Mouse (Mus musculus): ENCODE measurements around the gene B4galt3. TPM values are rescaled to one million over a fixed set of nuclear protein-coding genes. Genes with fewer than 3 reads are reported as not detected.

B4galt3 gene
- total RNA-seq, 2 experiments from 2014 or later, result 57.0 to 69.2 TPM

DNA sequence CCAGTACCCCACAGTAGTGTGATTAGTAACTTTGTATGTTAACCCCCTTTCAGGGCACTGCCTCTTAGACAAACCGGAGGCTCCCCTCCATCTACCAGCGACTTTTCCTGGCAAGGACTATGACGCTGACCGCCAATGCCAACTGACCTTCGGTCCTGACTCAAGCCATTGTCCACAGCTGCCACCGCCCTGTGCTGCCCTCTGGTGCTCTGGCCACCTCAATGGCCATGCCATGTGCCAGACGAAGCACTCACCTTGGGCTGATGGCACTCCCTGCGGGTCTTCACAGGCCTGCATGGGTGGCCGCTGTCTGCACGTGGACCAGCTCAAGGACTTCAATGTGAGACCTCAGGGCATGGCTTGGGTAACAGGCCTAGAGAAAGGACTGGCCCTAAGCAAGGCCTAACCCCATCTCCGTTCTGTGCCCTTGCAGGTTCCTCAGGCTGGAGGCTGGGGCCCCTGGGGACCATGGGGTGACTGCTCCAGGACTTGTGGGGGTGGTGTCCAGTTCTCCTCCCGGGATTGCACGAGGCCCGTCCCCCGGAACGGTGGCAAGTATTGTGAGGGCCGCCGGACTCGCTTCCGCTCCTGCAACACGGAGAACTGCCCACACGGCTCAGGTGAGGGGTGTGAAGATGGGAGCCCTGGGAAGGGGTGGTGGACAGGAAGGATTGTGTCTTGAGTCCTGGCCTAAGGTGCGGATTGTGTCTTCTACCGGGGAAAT lies 13.9 kb upstream of the B4galt3 start:
- TF ChIP-seq CTCF (IDR thresholded peaks at IDR 0.05), result peak; percentile 8; the same call in 1 of the 2 replicates
- intact Hi-C loops (cut with DNase I), result loop anchor here (2.0 kb wide), 3 partner anchors 33 to 145 kb away; partner anchors contain the start of gene Tomm40l
- DNase-seq (ENCODE audit: extremely low spot score in 1 of 2, low spot score in 2 of 2), result no peak
- no peak overlapping the region for H3K27ac ChIP-seq
- H3K4me3 ChIP-seq, result no peak overlapping the region

DNA sequence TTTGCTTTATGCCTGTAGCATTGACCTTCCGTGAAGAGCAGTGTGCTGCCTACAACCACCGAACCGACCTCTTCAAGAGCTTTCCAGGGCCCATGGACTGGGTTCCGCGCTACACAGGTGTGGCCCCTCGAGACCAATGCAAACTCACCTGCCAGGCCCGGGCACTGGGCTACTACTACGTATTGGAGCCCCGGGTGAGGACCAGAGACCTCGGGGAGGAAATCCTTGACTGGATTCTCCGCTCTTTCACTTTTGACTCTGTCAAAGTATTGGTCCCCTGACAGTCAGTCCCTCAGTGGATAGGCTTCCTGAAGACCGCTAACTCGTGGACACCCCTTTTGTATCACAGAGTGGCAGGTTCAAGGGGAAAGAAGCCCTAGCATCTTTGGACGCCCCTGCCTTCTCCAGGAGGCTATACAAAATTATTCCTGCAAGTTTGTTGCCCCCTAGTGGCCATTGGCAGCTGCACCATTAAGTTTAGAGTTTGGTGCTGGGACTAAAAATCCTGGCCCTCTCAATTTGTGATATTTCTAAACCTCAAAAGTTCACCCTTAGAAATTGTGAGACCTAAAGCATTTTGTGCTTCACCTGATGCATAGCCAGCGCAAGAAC lies 13.1 kb upstream of the B4galt3 start:
- peak; percentile 93 for TF ChIP-seq CTCF (IDR thresholded peaks at IDR 0.05)
- DNase-seq (ENCODE audit: extremely low spot score in 1 of 2, low spot score in 2 of 2), result peak; percentile 47 to 57
- intact Hi-C loops (cut with DNase I), result loop anchor here (2.0 kb wide), 3 partner anchors 34 to 146 kb away; partner anchors contain the start of gene Tomm40l
- no peak overlapping the region for H3K27ac ChIP-seq
- no peak overlapping the region for H3K4me3 ChIP-seq

DNA sequence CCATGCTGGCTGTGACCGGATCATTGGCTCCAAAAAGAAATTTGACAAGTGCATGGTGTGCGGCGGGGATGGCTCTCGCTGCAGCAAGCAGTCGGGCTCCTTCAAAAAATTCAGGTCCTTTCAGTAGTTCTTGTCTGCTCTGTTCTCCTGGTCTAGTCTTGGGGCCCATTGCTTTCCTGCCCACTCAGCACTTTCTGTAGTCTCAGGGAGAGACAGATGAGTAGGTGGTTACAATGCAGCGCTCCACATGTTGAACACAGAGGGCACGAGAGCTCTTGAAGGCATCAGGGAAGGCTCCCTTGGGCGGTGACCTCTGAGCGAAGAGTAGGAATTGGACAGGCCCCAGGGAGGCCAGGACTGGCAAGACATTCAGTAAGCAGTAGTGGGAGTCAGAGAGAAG lies 12.3 kb upstream of the B4galt3 start:
- intact Hi-C loops (cut with DNase I), result loop anchor here (2.0 kb wide), 3 partner anchors 35 to 147 kb away; partner anchors contain the start of gene Tomm40l
- no peak overlapping the region for H3K4me3 ChIP-seq
- no peak for DNase-seq (ENCODE audit: extremely low spot score in 1 of 2, low spot score in 2 of 2)
- H3K27ac ChIP-seq, result no peak overlapping the region
- no peak for TF ChIP-seq CTCF (IDR thresholded peaks at IDR 0.05)

DNA sequence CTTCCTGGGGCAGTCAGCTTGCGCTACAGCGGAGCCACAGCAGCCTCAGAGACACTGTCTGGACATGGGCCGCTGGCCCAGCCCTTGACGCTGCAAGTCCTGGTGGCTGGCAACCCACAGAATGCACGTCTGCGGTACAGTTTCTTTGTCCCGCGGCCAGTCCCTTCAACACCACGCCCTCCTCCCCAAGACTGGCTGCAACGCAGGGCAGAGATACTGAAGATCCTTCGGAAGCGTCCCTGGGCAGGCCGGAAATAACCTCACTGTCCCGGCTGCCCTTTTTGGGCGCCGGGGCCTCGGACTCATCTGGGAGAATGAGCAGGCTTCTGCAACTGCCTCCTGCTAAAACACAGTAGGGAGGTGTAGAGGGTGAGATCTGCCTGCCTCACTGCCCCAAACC lies 11.2 kb upstream of the B4galt3 start:
- no peak for TF ChIP-seq CTCF (IDR thresholded peaks at IDR 0.05)
- H3K4me3 ChIP-seq, result no peak overlapping the region
- H3K27ac ChIP-seq, result no peak overlapping the region
- DNase-seq (ENCODE audit: extremely low spot score in 1 of 2, low spot score in 2 of 2), result no peak
- intact Hi-C loops (cut with DNase I), result no loop called here

DNA sequence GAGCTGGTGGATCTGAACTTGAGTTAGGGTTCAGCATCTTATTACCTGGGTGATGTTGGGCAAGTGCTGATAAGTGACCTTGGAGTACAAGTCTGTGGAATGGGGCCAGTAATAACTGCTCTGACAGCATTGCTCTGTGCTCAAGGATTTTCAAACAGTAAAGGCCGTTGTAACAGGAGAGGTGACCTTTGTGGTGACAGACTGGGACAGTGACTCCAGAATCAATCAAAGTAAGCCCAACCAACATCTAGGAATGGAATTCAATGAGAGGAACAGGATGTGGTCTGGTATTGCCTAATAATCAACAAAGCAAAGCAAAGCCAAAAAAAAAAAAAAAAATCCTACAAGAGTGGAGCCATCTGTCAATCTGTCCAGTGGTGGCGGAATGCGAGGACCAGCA lies 9.8 kb upstream of the B4galt3 start:
- intact Hi-C loops (cut with DNase I), result no loop called here
- H3K27ac ChIP-seq, result no peak overlapping the region
- no peak for DNase-seq (ENCODE audit: extremely low spot score in 1 of 2, low spot score in 2 of 2)
- TF ChIP-seq CTCF (IDR thresholded peaks at IDR 0.05), result no peak
- H3K4me3 ChIP-seq, result no peak overlapping the region

DNA sequence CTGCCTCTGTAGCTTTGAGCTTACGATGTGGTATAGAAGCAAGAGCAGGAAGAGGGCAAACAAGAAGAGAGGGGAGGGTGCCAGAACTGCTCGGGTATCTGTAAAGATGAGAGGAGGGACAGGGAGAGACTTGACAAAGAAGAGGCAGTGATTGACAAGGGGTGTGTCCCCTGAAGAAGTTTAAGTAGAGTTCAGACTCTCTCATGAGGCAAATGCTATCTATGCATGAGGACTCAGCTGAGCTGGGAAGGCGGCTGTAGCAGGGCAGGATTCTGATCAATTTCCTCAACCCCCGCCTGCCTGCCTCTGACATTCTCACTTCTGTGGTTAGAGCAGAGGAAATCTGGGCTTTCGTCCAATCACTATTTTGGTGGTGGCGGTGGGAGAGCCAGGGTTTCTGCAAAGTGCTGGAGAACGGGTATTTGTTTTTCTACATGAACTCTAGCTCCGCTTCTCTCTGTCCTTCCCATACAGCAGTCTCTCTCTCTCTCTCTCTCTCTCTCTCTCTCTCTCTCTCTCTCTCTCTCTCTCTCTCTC lies 7.5 kb upstream of the B4galt3 start:
- H3K4me3 ChIP-seq, result peak overlapping the region; percentile 21
- peak overlapping the region; percentile 65 for H3K27ac ChIP-seq
- peak; percentile 72 to 82 for DNase-seq (ENCODE audit: extremely low spot score in 1 of 2, low spot score in 2 of 2)
- no peak for TF ChIP-seq CTCF (IDR thresholded peaks at IDR 0.05)
- intact Hi-C loops (cut with DNase I), result no loop called here

- intact Hi-C loops (cut with DNase I), result no loop called here
- peak overlapping the region; percentile 59; the same call in 1 of the 2 replicates for H3K27ac ChIP-seq
- TF ChIP-seq CTCF (IDR thresholded peaks at IDR 0.05), result no peak
- DNase-seq (ENCODE audit: extremely low spot score in 1 of 2, low spot score in 2 of 2), result no peak
- no peak overlapping the region for H3K4me3 ChIP-seq
Observed at GRCm38 (mm10) chr1:171263185-171263611, 6.9 kb upstream of the B4galt3 start.

DNA sequence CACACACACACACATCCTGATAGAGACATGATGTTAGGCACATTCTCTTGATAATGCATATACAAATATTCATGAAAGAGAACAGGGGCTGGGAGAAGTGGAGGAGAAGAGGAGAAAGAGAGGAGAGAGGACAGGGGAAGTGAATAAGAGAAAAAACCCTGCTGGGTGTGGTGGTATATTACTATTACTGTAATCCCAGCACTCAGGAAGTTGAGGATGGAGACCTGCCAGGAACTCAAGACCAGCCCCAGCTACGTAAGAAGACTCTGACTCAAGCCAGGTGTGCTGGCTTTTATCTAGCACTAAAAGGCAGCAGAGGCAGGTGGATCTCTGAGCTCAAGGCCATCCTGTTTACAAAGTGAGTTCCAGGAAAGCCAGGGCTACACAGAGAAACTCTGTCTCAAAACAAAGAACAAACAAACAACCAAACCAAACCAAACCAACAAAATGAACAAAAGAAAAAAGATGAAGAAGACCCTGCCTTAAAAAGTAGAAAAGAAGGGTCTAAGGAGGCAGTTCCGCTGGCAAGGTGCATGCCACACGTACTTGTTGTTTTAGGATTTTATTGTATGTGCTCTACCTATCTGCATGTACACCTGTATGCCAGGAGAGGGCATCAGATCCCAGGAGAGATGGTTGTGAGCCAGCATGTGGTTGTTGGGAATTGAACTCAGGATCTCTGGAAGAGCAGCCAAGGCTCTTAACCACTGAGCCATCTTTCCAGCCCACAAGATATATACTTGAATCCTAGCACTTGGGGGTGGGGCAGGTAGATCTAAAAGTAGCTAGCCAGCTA lies 6.3 kb upstream of the B4galt3 start:
- Histone ChIP-seq H3K4me3 (no peak overlapping the region), H3K27ac (peak overlapping the region; percentile 59; the same call in 1 of the 2 replicates)
- DNase-seq (ENCODE audit: extremely low spot score in 1 of 2, low spot score in 2 of 2), result no peak
- TF ChIP-seq CTCF (IDR thresholded peaks at IDR 0.05), result no peak; the same call in none of the 2 replicates
- intact Hi-C loops (cut with DNase I), result no loop called here

- Histone ChIP-seq H3K27ac (no peak overlapping the region), H3K4me3 (no peak overlapping the region)
- no peak for TF ChIP-seq CTCF (IDR thresholded peaks at IDR 0.05)
- intact Hi-C loops (cut with DNase I), result no loop called here
- DNase-seq (ENCODE audit: extremely low spot score in 1 of 2, low spot score in 2 of 2), result no peak
Observed at GRCm38 (mm10) chr1:171265971-171266744, 4.0 kb upstream of the B4galt3 start.

GRCm38 (mm10) chr1:171268341-171268740 lies 1.8 kb upstream of the B4galt3 start:
- no peak for TF ChIP-seq CTCF (IDR thresholded peaks at IDR 0.05)
- Histone ChIP-seq H3K27ac (no peak overlapping the region), H3K4me3 (no peak overlapping the region)
- intact Hi-C loops (cut with DNase I), result no loop called here
- DNase-seq (ENCODE audit: extremely low spot score in 1 of 2, low spot score in 2 of 2), result no peak

DNA sequence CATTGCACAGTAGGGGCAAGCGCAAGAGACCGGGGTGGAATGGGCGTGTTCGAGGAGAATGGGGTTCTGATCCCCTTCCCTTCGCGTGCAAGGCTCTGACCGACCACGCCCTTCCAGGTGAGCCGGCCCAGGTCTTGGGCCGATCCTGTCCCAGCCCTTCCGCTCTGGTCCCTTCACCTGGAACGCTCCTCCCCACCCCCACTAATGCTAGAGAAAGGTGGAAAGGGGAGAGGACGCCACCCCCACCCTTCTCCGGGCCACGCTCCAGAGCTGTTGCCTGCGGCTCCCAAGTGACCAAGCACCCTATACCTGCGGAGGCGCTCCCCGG lies 409 bp downstream of the B4galt3 start:
- no peak for DNase-seq (ENCODE audit: extremely low spot score in 1 of 2, low spot score in 2 of 2)
- H3K4me3 ChIP-seq, result peak overlapping the region; percentile 89
- no peak for TF ChIP-seq CTCF (IDR thresholded peaks at IDR 0.05)
- intact Hi-C loops (cut with DNase I), result loop anchor here (1.0 kb wide), 1 partner anchor 11 kb away; the partner anchor contains the start of gene Ppox
- H3K27ac ChIP-seq, result peak overlapping the region; percentile 89

All from left cerebral cortex, adult 2 months (tissue).